Mouse (Mus musculus) liver, postnatal 0 days (tissue): ENCODE results near the gene Mettl21c.

Experiments used
- CTCF ChIP-seq: sonication (generic); IDR thresholded peaks from 2 replicates; pipeline ENCODE4 v1.5.1; 2016; ENCODE audit warnings: antibody characterized with exemption, low read depth
- EP300 ChIP-seq: IDR thresholded peaks from 2 replicates; pipeline ENCODE4 v1.6.1; 2016; ENCODE audit warnings: antibody characterized with exemption, low read depth, mild to moderate bottlenecking

GRCm38 (mm10) chr1:44032213-44032612 lies 12.4 kb upstream of the Mettl21c start:
- no peak for TF ChIP-seq CTCF
- no peak for TF ChIP-seq EP300
